Mouse (Mus musculus): ENCODE data around the gene Rbms1.

GRCm38 (mm10) chr2:60842976-60843375 is 120.0 kb downstream of the Rbms1 start:
- no peak for TF ChIP-seq CTCF (IDR thresholded peaks at IDR 0.05; ENCODE audit: extremely low read depth, insufficient read depth, insufficient read length, insufficient replicate concordance)
- TF ChIP-seq POLR2A (IDR thresholded peaks at IDR 0.05; ENCODE audit: low read depth, low read length), result no peak
